Mouse (Mus musculus) c-Kit-negative CD71-positive TER-119-positive erythroid progenitor cells, embryonic 14.5 days (primary cell): ENCODE measurements around the gene Lmln.
A peak's percentile ranks its signal among the peaks of the same experiment; 100 is the strongest.
"Not testable (repeated sequence)": the region's sequence is repeated elsewhere in the genome, so short reads cannot be mapped to it uniquely, and the experiment has no call there.

ENCODE experiments used
- DNase-seq: peaks from one replicate; pipeline ENCODE4 v3.0.0-alpha.2; 2013; ENCODE audit warnings: low read depth, low spot score

Gene Lmln

GRCm38 (mm10) chr16:33062024-33062681, at the start of gene Lmln:
Lmln (plus strand) TSS chr16:33062521.
- peak; percentile 78 for DNase-seq

- no peak for DNase-seq
Observed at GRCm38 (mm10) chr16:33013801-33014200, 48.5 kb upstream of the Lmln start.

GRCm38 (mm10) chr16:33014921-33015320, 47.4 kb upstream of the Lmln start:
- no peak for DNase-seq

GRCm38 (mm10) chr16:33015396-33015907, 46.9 kb upstream of the Lmln start:
- DNase-seq: no peak

- DNase-seq: no peak
Observed at GRCm38 (mm10) chr16:33015986-33016385, 46.3 kb upstream of the Lmln start.

GRCm38 (mm10) chr16:33017677-33018349, 44.5 kb upstream of the Lmln start:
- no peak for DNase-seq

- DNase-seq: no peak
Observed at GRCm38 (mm10) chr16:33019117-33019770, 43.1 kb upstream of the Lmln start.

GRCm38 (mm10) chr16:33021381-33021780, 40.9 kb upstream of the Lmln start:
- DNase-seq: no peak

GRCm38 (mm10) chr16:33023750-33024149, 38.6 kb upstream of the Lmln start:
- DNase-seq: peak; percentile 58

- no peak for DNase-seq
Observed at GRCm38 (mm10) chr16:33024456-33025104, 37.7 kb upstream of the Lmln start.

GRCm38 (mm10) chr16:33026357-33026756, 36.0 kb upstream of the Lmln start:
- DNase-seq: no peak

GRCm38 (mm10) chr16:33036006-33036405, 26.3 kb upstream of the Lmln start:
- DNase-seq: no peak

GRCm38 (mm10) chr16:33042682-33043081, 19.6 kb upstream of the Lmln start:
- no peak for DNase-seq

- DNase-seq: no peak
Observed at GRCm38 (mm10) chr16:33043268-33043667, 19.1 kb upstream of the Lmln start.

- DNase-seq: no peak
Observed at GRCm38 (mm10) chr16:33048004-33048403, 14.3 kb upstream of the Lmln start.

GRCm38 (mm10) chr16:33048686-33049085, 13.6 kb upstream of the Lmln start:
- no peak for DNase-seq

GRCm38 (mm10) chr16:33049809-33050208, 12.5 kb upstream of the Lmln start:
- no peak for DNase-seq

- no peak for DNase-seq
Observed at GRCm38 (mm10) chr16:33053141-33053540, 9.2 kb upstream of the Lmln start.

- DNase-seq: not testable (repeated sequence)
Observed at GRCm38 (mm10) chr16:33054927-33055326, 7.4 kb upstream of the Lmln start.

GRCm38 (mm10) chr16:33055655-33056054, 6.7 kb upstream of the Lmln start:
- no peak for DNase-seq

- peak; percentile 86 for DNase-seq
Observed at GRCm38 (mm10) chr16:33056095-33056785, 6.1 kb upstream of the Lmln start, which contains the start of the genes Iqcg and Rpl35a. Iqcg (minus strand) TSS chr16:33056218. Rpl35a (plus strand) TSS chr16:33056453.
